Mouse (Mus musculus) intestine, embryonic 14.5 days (tissue): ENCODE measurements at regions not wholly inside any gene's neighbourhood (a gene's known extent, or its start where the extent isn't known, plus 50 kb on each side); places are given as distances from the start of the nearest gene placed in this dataset.

Experiments
- ATAC-seq: fragments of 200-750 bp; cut with Nextera tagmentation; replicated peaks from 2 replicates; pipeline ENCODE4 v1.8.0; 2017; ENCODE audit warnings: low read depth, moderate number of reproducible peaks, moderate TSS enrichment, moderate library complexity; ENCODE audit not compliant: low FRiP score, low TSS enrichment
- DNase-seq: peaks from one replicate; pipeline ENCODE4 v3.0.0-alpha.2; 2018; ENCODE audit warnings: low spot score
- H3K27ac ChIP-seq: fragments of 300-500 bp; sonication (generic); 2 replicates; pipeline ENCODE4 v1.5.1; 2014; ENCODE audit warnings: low read depth, mild to moderate bottlenecking, control low read depth
- H3K27me3 ChIP-seq: fragments of 300-500 bp; sonication (generic); replicated peaks from 2 replicates; pipeline ENCODE4 v1.6.1; 2014; ENCODE audit warnings: low read length, control low read depth; ENCODE audit not compliant: control insufficient read depth, insufficient read depth
- H3K36me3 ChIP-seq: fragments of 300-500 bp; sonication (generic); 2 replicates; pipeline ENCODE4 v1.6.1; 2014; ENCODE audit warnings: low read length, control low read depth; ENCODE audit not compliant: control insufficient read depth, insufficient read depth
- H3K4me1 ChIP-seq: fragments of 300-500 bp; sonication (generic); replicated peaks from 2 replicates; pipeline ENCODE4 v1.6.1; 2014; ENCODE audit warnings: low read length, control low read depth, mixed read lengths; ENCODE audit not compliant: control insufficient read depth, insufficient read depth
- H3K4me2 ChIP-seq: fragments of 300-500 bp; sonication (generic); 2 replicates; pipeline ENCODE4 v1.6.1; 2014; ENCODE audit warnings: low read length
- H3K4me3 ChIP-seq: fragments of 300-500 bp; sonication (generic); 2 replicates; pipeline ENCODE4 v1.5.1; 2014; ENCODE audit warnings: low read depth, low read length, control low read depth, mixed read lengths
- H3K9ac ChIP-seq: fragments of 300-500 bp; sonication (generic); 2 replicates; pipeline ENCODE4 v1.6.1; 2014; ENCODE audit warnings: mild to moderate bottlenecking, low read length
- H3K9me3 ChIP-seq: fragments of 300-500 bp; sonication (generic); 2 replicates; pipeline ENCODE4 v1.6.1; 2016; ENCODE audit warnings: low read length, control low read depth; ENCODE audit not compliant: control insufficient read depth
- WGBS: fragments of 180-500 bp; shearing (Covaris S2); extraction: QIAGEN DNeasy Blood & Tissue Kit; methylation state at CpG from one replicate; pipeline ENCODE4 v1.1.7; 2014; 5-methylcytosine and 5-hydroxymethylcytosine counted together

- H3K9me3 ChIP-seq: no peaks in the 10 kb centered on the region
- no peak for DNase-seq
- no peaks in the 10 kb centered on the region for H3K36me3 ChIP-seq
- no peak overlapping the region for H3K4me2 ChIP-seq
- ATAC-seq: no peak
- WGBS: 46% methylated on average over 1 of the region's 1 CpGs
- no peak overlapping the region for H3K4me3 ChIP-seq
- H3K27me3 ChIP-seq: no peaks in the 10 kb centered on the region
- H3K9ac ChIP-seq: no peak overlapping the region
- H3K27ac ChIP-seq: no peak overlapping the region
- H3K4me1 ChIP-seq: no peaks in the 10 kb centered on the region
Measured at GRCm38 (mm10) chr17:78078381-78078780, 121.7 kb upstream of the Crim1 start.

GRCm38 (mm10) chr17:78084419-78084818 lies 115.6 kb upstream of the Crim1 start:
- Histone ChIP-seq H3K4me1 (0 out of 2 replicates have a peak, but pooled peaks cover 3% of the 10 kb centered on the region), H3K27me3 (no peaks in the 10 kb centered on the region), H3K36me3 (no peaks in the 10 kb centered on the region), H3K9ac (no peak overlapping the region), H3K27ac (no peak overlapping the region), H3K9me3 (no peaks in the 10 kb centered on the region), H3K4me2 (no peak overlapping the region), H3K4me3 (no peak overlapping the region)
- no peak for DNase-seq
- WGBS: 22% methylated on average over 4 of the region's 4 CpGs
- no peak for ATAC-seq

- no peak overlapping the region for H3K9ac ChIP-seq
- ATAC-seq (no peak), DNase-seq (no peak)
- H3K4me3 ChIP-seq: no peak overlapping the region
- WGBS: 79% methylated on average over 8 of the region's 8 CpGs
- no peaks in the 10 kb centered on the region for H3K27me3 ChIP-seq
- H3K36me3 ChIP-seq: no peaks in the 10 kb centered on the region
- H3K27ac ChIP-seq: no peak overlapping the region
- no peaks in the 10 kb centered on the region for H3K9me3 ChIP-seq
- H3K4me1 ChIP-seq: 0 out of 2 replicates have a peak, but pooled peaks cover 3% of the 10 kb centered on the region
- no peak overlapping the region for H3K4me2 ChIP-seq
Measured at GRCm38 (mm10) chr17:78086963-78087362, 113.1 kb upstream of the Crim1 start.

GRCm38 (mm10) chr17:78097699-78098098 lies 102.3 kb upstream of the Crim1 start:
- H3K9ac ChIP-seq: no peak overlapping the region
- DNase-seq: no peak
- 45% methylated on average over 1 of the region's 1 CpGs for WGBS
- H3K27me3 ChIP-seq: no peaks in the 10 kb centered on the region
- H3K9me3 ChIP-seq: no peaks in the 10 kb centered on the region
- H3K4me1 ChIP-seq: no peaks in the 10 kb centered on the region
- no peak overlapping the region for H3K27ac ChIP-seq
- ATAC-seq: no peak
- no peak overlapping the region for H3K4me2 ChIP-seq
- no peak overlapping the region for H3K4me3 ChIP-seq
- H3K36me3 ChIP-seq: no peaks in the 10 kb centered on the region

GRCm38 (mm10) chr17:78108793-78109192 lies 91.3 kb upstream of the Crim1 start:
- Histone ChIP-seq H3K9me3 (no peaks in the 10 kb centered on the region), H3K4me1 (no peaks in the 10 kb centered on the region), H3K36me3 (no peaks in the 10 kb centered on the region), H3K27me3 (no peaks in the 10 kb centered on the region), H3K9ac (no peak overlapping the region), H3K4me2 (no peak overlapping the region), H3K27ac (no peak overlapping the region), H3K4me3 (no peak overlapping the region)
- no peak for DNase-seq
- ATAC-seq: no peak
- 93% methylated on average over 6 of the region's 6 CpGs for WGBS

GRCm38 (mm10) chr17:78109364-78110222 lies 90.5 kb upstream of the Crim1 start:
- Histone ChIP-seq H3K4me1 (no peaks in the 10 kb centered on the region), H3K36me3 (no peaks in the 10 kb centered on the region), H3K27me3 (no peaks in the 10 kb centered on the region), H3K9me3 (no peaks in the 10 kb centered on the region), H3K9ac (no peak overlapping the region), H3K4me2 (no peak overlapping the region), H3K4me3 (no peak overlapping the region), H3K27ac (no peak overlapping the region)
- ATAC-seq: peak; percentile 70
- WGBS: 63% methylated on average over 7 of the region's 7 CpGs
- DNase-seq: no peak

DNA sequence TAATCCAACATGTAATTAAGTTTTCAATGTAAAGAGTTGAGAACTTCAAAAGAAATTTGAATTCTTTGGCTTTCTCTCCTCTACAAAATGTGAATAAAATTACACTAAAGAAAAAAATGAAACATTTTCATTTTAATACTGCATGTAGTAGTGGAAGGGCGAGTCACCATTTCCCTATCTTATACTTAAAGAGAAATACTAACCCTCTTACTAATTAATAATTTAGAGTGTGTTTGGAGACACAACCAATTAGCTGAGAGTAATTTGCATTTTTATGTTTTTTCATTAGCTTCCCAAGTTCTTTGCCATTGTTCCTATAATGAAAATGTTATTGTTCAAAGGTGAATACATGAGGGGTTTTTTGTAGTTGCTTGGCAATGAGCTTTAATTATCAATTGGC lies 67.9 kb upstream of the Crim1 start:
- Histone ChIP-seq H3K27me3 (no peaks in the 10 kb centered on the region), H3K9ac (no peak overlapping the region), H3K4me3 (no peak overlapping the region), H3K4me2 (no peak overlapping the region), H3K4me1 (no peaks in the 10 kb centered on the region), H3K27ac (no peak overlapping the region), H3K36me3 (no peaks in the 10 kb centered on the region), H3K9me3 (no peaks in the 10 kb centered on the region)
- DNase-seq (no peak), ATAC-seq (no peak)
- 94% methylated on average over 1 of the region's 1 CpGs for WGBS

GRCm38 (mm10) chr17:78137986-78138385 lies 62.1 kb upstream of the Crim1 start:
- no peaks in the 10 kb centered on the region for H3K27me3 ChIP-seq
- no peaks in the 10 kb centered on the region for H3K36me3 ChIP-seq
- no peak overlapping the region for H3K4me3 ChIP-seq
- H3K4me2 ChIP-seq: no peak overlapping the region
- DNase-seq (no peak), ATAC-seq (no peak)
- no peak overlapping the region for H3K27ac ChIP-seq
- H3K9ac ChIP-seq: no peak overlapping the region
- H3K4me1 ChIP-seq: no peaks in the 10 kb centered on the region
- H3K9me3 ChIP-seq: no peaks in the 10 kb centered on the region
- WGBS: 61% methylated on average over 1 of the region's 1 CpGs

- H3K4me2 ChIP-seq: no peak overlapping the region
- no peak for DNase-seq
- no peaks in the 10 kb centered on the region for H3K27me3 ChIP-seq
- H3K36me3 ChIP-seq: no peaks in the 10 kb centered on the region
- 75% methylated on average over 7 of the region's 7 CpGs for WGBS
- H3K4me1 ChIP-seq: no peaks in the 10 kb centered on the region
- no peaks in the 10 kb centered on the region for H3K9me3 ChIP-seq
- no peak overlapping the region for H3K4me3 ChIP-seq
- ATAC-seq: no peak
- H3K27ac ChIP-seq: no peak overlapping the region
- no peak overlapping the region for H3K9ac ChIP-seq
Measured at GRCm38 (mm10) chr17:78140660-78141059, 59.4 kb upstream of the Crim1 start.
